Mouse (Mus musculus): ENCODE data around the gene Gm20388. TPM values are rescaled to one million over a fixed set of nuclear protein-coding genes. Genes with fewer than 3 reads are reported as not detected.

Gm20388 gene
- polyA plus RNA-seq, 1 experiment = 49.7 TPM

GRCm38 (mm10) chr8:122469407-122469806, 2558.8 kb downstream of the Gm20388 start:
- Histone ChIP-seq H3K4me3 (ENCODE audit: insufficient read depth, low read depth, low read length) (no peak overlapping the region), H3K27me3 (replicated peaks; ENCODE audit: control insufficient read depth, insufficient read depth, low read length) (no peaks in the 10 kb centered on the region), H3K27ac (ENCODE audit: insufficient read depth, low read depth, low read length) (no peak overlapping the region), H3K36me3 (ENCODE audit: control insufficient read depth, insufficient read depth, low read length) (no peaks in the 10 kb centered on the region), H3K4me1 (ENCODE audit: control insufficient read depth, insufficient read depth, low read length) (peaks cover 6% of the 10 kb centered on the region; the same call in 1 of the 2 replicates)
- no peak for TF ChIP-seq CTCF (conservative IDR thresholded peaks at IDR 0.05; ENCODE audit: insufficient read depth, insufficient read length, low read depth, low read length)
- TF ChIP-seq POLR2A (IDR thresholded peaks at IDR 0.05; ENCODE audit: low read depth, low read length) = no peak
- peak; percentile 46 for DNase-seq
- WGBS = 59% methylated on average over 6 of the region's 6 CpGs

GRCm38 (mm10) chr8:122469965-122470364, 2559.3 kb downstream of the Gm20388 start:
- Histone ChIP-seq H3K36me3 (ENCODE audit: control insufficient read depth, insufficient read depth, low read length) (no peaks in the 10 kb centered on the region), H3K4me3 (ENCODE audit: insufficient read depth, low read depth, low read length) (no peak overlapping the region), H3K4me1 (ENCODE audit: control insufficient read depth, insufficient read depth, low read length) (peaks cover 8% of the 10 kb centered on the region), H3K27ac (ENCODE audit: insufficient read depth, low read depth, low read length) (no peak overlapping the region), H3K27me3 (replicated peaks; ENCODE audit: control insufficient read depth, insufficient read depth, low read length) (no peaks in the 10 kb centered on the region)
- no peak for TF ChIP-seq POLR2A (IDR thresholded peaks at IDR 0.05; ENCODE audit: low read depth, low read length)
- no peak for TF ChIP-seq CTCF (conservative IDR thresholded peaks at IDR 0.05; ENCODE audit: insufficient read depth, insufficient read length, low read depth, low read length)
- DNase-seq = no peak
- WGBS = 91% methylated on average over 10 of the region's 10 CpGs

- WGBS = 88% methylated on average over 5 of the region's 5 CpGs
- no peak overlapping the region for H3K27ac ChIP-seq (ENCODE audit: insufficient read depth, low read depth, low read length)
- no peaks in the 10 kb centered on the region for H3K36me3 ChIP-seq (ENCODE audit: control insufficient read depth, insufficient read depth, low read length)
Observed at GRCm38 (mm10) chr8:122470691-122471090, 2560.1 kb downstream of the Gm20388 start.

GRCm38 (mm10) chr8:122473911-122474421, 2563.3 kb downstream of the Gm20388 start:
- H3K27ac ChIP-seq (ENCODE audit: insufficient read depth, low read depth, low read length) = no peak overlapping the region
- WGBS = 81% methylated on average over 8 of the region's 8 CpGs
- no peaks in the 10 kb centered on the region for H3K36me3 ChIP-seq (ENCODE audit: control insufficient read depth, insufficient read depth, low read length)
- H3K27me3 ChIP-seq (replicated peaks; ENCODE audit: control insufficient read depth, insufficient read depth, low read length) = no peaks in the 10 kb centered on the region
- DNase-seq = no peak
- peaks cover 13% of the 10 kb centered on the region for H3K4me1 ChIP-seq (ENCODE audit: control insufficient read depth, insufficient read depth, low read length)
- TF ChIP-seq POLR2A (IDR thresholded peaks at IDR 0.05; ENCODE audit: low read depth, low read length) (no peak), CTCF (conservative IDR thresholded peaks at IDR 0.05; ENCODE audit: insufficient read depth, insufficient read length, low read depth, low read length) (no peak)
- no peak overlapping the region for H3K4me3 ChIP-seq (ENCODE audit: insufficient read depth, low read depth, low read length)

More at GRCm38 (mm10) chr8:122470691-122471090, 2560.1 kb downstream of the Gm20388 start:
- no peak overlapping the region for H3K4me3 ChIP-seq (ENCODE audit: insufficient read depth, low read depth, low read length)
- no peak for DNase-seq
- TF ChIP-seq POLR2A (IDR thresholded peaks at IDR 0.05; ENCODE audit: low read depth, low read length) (no peak), CTCF (conservative IDR thresholded peaks at IDR 0.05; ENCODE audit: insufficient read depth, insufficient read length, low read depth, low read length) (no peak)
- H3K4me1 ChIP-seq (ENCODE audit: control insufficient read depth, insufficient read depth, low read length) = peaks cover 8% of the 10 kb centered on the region
- H3K27me3 ChIP-seq (replicated peaks; ENCODE audit: control insufficient read depth, insufficient read depth, low read length) = no peaks in the 10 kb centered on the region

GRCm38 (mm10) chr8:122474951-122475560, 2564.4 kb downstream of the Gm20388 start:
- Histone ChIP-seq H3K4me1 (ENCODE audit: control insufficient read depth, insufficient read depth, low read length) (peaks cover 7% of the 10 kb centered on the region; the same call in 1 of the 2 replicates), H3K27ac (ENCODE audit: insufficient read depth, low read depth, low read length) (no peak overlapping the region), H3K36me3 (ENCODE audit: control insufficient read depth, insufficient read depth, low read length) (no peaks in the 10 kb centered on the region), H3K4me3 (ENCODE audit: insufficient read depth, low read depth, low read length) (peak overlapping the region; percentile 90), H3K27me3 (replicated peaks; ENCODE audit: control insufficient read depth, insufficient read depth, low read length) (no peaks in the 10 kb centered on the region)
- DNase-seq = peak; percentile 56
- under 1% methylated on average over 16 of the region's 16 CpGs for WGBS
- no peak for TF ChIP-seq CTCF (conservative IDR thresholded peaks at IDR 0.05; ENCODE audit: insufficient read depth, insufficient read length, low read depth, low read length)
- no peak for TF ChIP-seq POLR2A (IDR thresholded peaks at IDR 0.05; ENCODE audit: low read depth, low read length)

- Histone ChIP-seq H3K27ac (ENCODE audit: insufficient read depth, low read depth, low read length) (no peak within 1 kb of the TSS; the same call in 1 of the 2 replicates), H3K27me3 (replicated peaks; ENCODE audit: control insufficient read depth, insufficient read depth, low read length) (no peaks in the 10 kb centered on the region), H3K36me3 (ENCODE audit: control insufficient read depth, insufficient read depth, low read length) (no peaks in the 10 kb centered on the region), H3K4me1 (ENCODE audit: control insufficient read depth, insufficient read depth, low read length) (peaks cover 7% of the 10 kb centered on the region; the same call in 1 of the 2 replicates), H3K4me3 (ENCODE audit: insufficient read depth, low read depth, low read length) (peak within 1 kb of the TSS; percentile 90)
- peak; percentile 92 for DNase-seq
- TF ChIP-seq POLR2A (IDR thresholded peaks at IDR 0.05; ENCODE audit: low read depth, low read length) (peak; percentile 28), CTCF (conservative IDR thresholded peaks at IDR 0.05; ENCODE audit: insufficient read depth, insufficient read length, low read depth, low read length) (no peak)
- WGBS = under 1% methylated on average over 103 of the region's 103 CpGs
Observed at GRCm38 (mm10) chr8:122475580-122476320, 2565.1 kb downstream of the Gm20388 start, which contains the start of the genes Rnf166 and Ctu2. TSS of gene Rnf166 (minus strand) at chr8:122476064. TSS of gene Ctu2 (plus strand) at chr8:122476143.

GRCm38 (mm10) chr8:122482448-122482847, 2571.8 kb downstream of the Gm20388 start:
- no peak for DNase-seq
- Histone ChIP-seq H3K36me3 (ENCODE audit: control insufficient read depth, insufficient read depth, low read length) (no peaks in the 10 kb centered on the region; the same call in none of the 2 replicates), H3K4me3 (ENCODE audit: insufficient read depth, low read depth, low read length) (no peak overlapping the region), H3K27ac (ENCODE audit: insufficient read depth, low read depth, low read length) (no peak overlapping the region), H3K4me1 (ENCODE audit: control insufficient read depth, insufficient read depth, low read length) (no peaks in the 10 kb centered on the region), H3K27me3 (replicated peaks; ENCODE audit: control insufficient read depth, insufficient read depth, low read length) (no peaks in the 10 kb centered on the region)
- 92% methylated on average over 8 of the region's 8 CpGs for WGBS
- no peak for TF ChIP-seq CTCF (conservative IDR thresholded peaks at IDR 0.05; ENCODE audit: insufficient read depth, insufficient read length, low read depth, low read length)
- TF ChIP-seq POLR2A (IDR thresholded peaks at IDR 0.05; ENCODE audit: low read depth, low read length) = no peak

Data from kidney, adult 2 months (tissue).